Mouse (Mus musculus): ENCODE data around the gene Cemip2. TPM values are rescaled to one million over a fixed set of nuclear protein-coding genes. Genes with fewer than 3 reads are reported as not detected.

Cemip2 gene
- polyA plus RNA-seq (2012; rRNA removed) = 1.2 and 1.5 TPM in 2 replicates

GRCm38 (mm10) chr19:21778147-21778917, at the start of gene Cemip2:
Gene Cemip2 (plus strand): TSS chr19:21778342.

Other genes starting within 250 kb of the Cemip2 start
- 0.18 and 0.25 TPM in 2 replicates for gene 1110059E24Rik, start 125.4 kb upstream of the Cemip2 start, polyA plus RNA-seq (2012; rRNA removed)
- 4.3 and 5.4 TPM in 2 replicates for gene Abhd17b, start 125.2 kb upstream of the Cemip2 start, polyA plus RNA-seq (2012; rRNA removed)

All from stomach, adult 2 months (tissue).